Mouse (Mus musculus) neural tube, embryonic 14.5 days (tissue): ENCODE data around the gene Csnk1g2. TPM values are rescaled to one million over a fixed set of nuclear protein-coding genes. Genes with fewer than 3 reads are reported as not detected.

Experiments
- ATAC-seq: fragments of 200-750 bp; cut with Nextera tagmentation; 2 replicates; pipeline ENCODE4 v1.8.0; 2017; ENCODE audit warnings: low read depth, mild to moderate bottlenecking, moderate TSS enrichment, moderate library complexity
- H3K27ac ChIP-seq: fragments of 300-500 bp; sonication (generic); 2 replicates; pipeline ENCODE4 v1.5.1; 2014; ENCODE audit warnings: low read depth, mild to moderate bottlenecking, control low read depth, low read length, moderate library complexity, mixed read lengths
- H3K27me3 ChIP-seq: fragments of 300-500 bp; sonication (generic); 2 replicates; pipeline ENCODE4 v1.6.1; 2014; ENCODE audit warnings: low read length; ENCODE audit not compliant: control insufficient read depth, insufficient read depth
- H3K36me3 ChIP-seq: fragments of 300-500 bp; sonication (generic); 2 replicates; pipeline ENCODE4 v1.6.1; 2014; ENCODE audit warnings: low read length, mixed read lengths; ENCODE audit not compliant: control insufficient read depth, insufficient read depth
- H3K4me1 ChIP-seq: fragments of 300-500 bp; sonication (generic); 2 replicates; pipeline ENCODE4 v1.6.1; 2014; ENCODE audit warnings: low read length; ENCODE audit not compliant: control insufficient read depth, insufficient read depth
- H3K4me2 ChIP-seq: fragments of 300-500 bp; sonication (generic); 2 replicates; pipeline ENCODE4 v1.6.1; 2014; ENCODE audit warnings: mild to moderate bottlenecking, low read depth, low read length, control low read depth
- H3K4me3 ChIP-seq: fragments of 300-500 bp; sonication (generic); 2 replicates; pipeline ENCODE4 v1.5.1; 2014; ENCODE audit warnings: low read depth, low read length, control low read depth, mixed read lengths
- H3K9ac ChIP-seq: fragments of 300-500 bp; sonication (generic); replicated peaks from 2 replicates; pipeline ENCODE4 v1.6.1; 2014; ENCODE audit warnings: low read depth, mild to moderate bottlenecking, control low read depth, low read length, mixed read lengths
- H3K9me3 ChIP-seq: fragments of 300-500 bp; sonication (generic); 2 replicates; pipeline ENCODE4 v1.6.1; 2016; ENCODE audit warnings: low read length; ENCODE audit not compliant: control insufficient read depth
- WGBS: fragments of 180-500 bp; shearing (Covaris S2); extraction: QIAGEN DNeasy Blood & Tissue Kit; methylation state at CpG from one replicate; pipeline ENCODE4 v1.1.7; 2014; 5-methylcytosine and 5-hydroxymethylcytosine counted together
- polyA plus RNA-seq: library from polyadenylated mRNA; unstranded; fragments of >200 nt; fragmentation: Nextera tagmentation; extraction: Ambion mirVana; gene quantifications from 2 replicates; pipeline ENCODE4 v1.2.1, GENCODE M21; 2014

Gene Csnk1g2
- polyA plus RNA-seq, 1 experiment from 2014 or later, result 50.3 TPM

- Histone ChIP-seq H3K9ac (no peak overlapping the region), H3K27ac (no peak overlapping the region), H3K4me1 (peaks cover 23% of the 10 kb centered on the region), H3K36me3 (peaks cover 14% of the 10 kb centered on the region), H3K4me3 (no peak overlapping the region), H3K4me2 (no peak overlapping the region), H3K9me3 (no peaks in the 10 kb centered on the region), H3K27me3 (no peaks in the 10 kb centered on the region)
- WGBS, result 37% methylated on average over 8 of the region's 8 CpGs
- ATAC-seq, result no peak
Observed at GRCm38 (mm10) chr10:80619465-80620244, 3.0 kb upstream of the Csnk1g2 start.

- ATAC-seq, result no peak
- WGBS, result 84% methylated on average over 9 of the region's 9 CpGs
- no peaks in the 10 kb centered on the region for H3K27me3 ChIP-seq
- H3K4me2 ChIP-seq, result no peak overlapping the region
- H3K4me3 ChIP-seq, result no peak overlapping the region
- no peak overlapping the region for H3K9ac ChIP-seq
- H3K9me3 ChIP-seq, result no peaks in the 10 kb centered on the region
- peaks cover 7% of the 10 kb centered on the region; the same call in 1 of the 2 replicates for H3K36me3 ChIP-seq
- H3K27ac ChIP-seq, result no peak overlapping the region
- H3K4me1 ChIP-seq, result peaks cover 29% of the 10 kb centered on the region
Observed at GRCm38 (mm10) chr10:80620365-80620764, 2.3 kb upstream of the Csnk1g2 start.

GRCm38 (mm10) chr10:80620796-80621689 is 1.6 kb upstream of the Csnk1g2 start:
- Histone ChIP-seq H3K4me1 (peaks cover 29% of the 10 kb centered on the region), H3K4me2 (peak overlapping the region; percentile 70), H3K9me3 (no peaks in the 10 kb centered on the region), H3K27me3 (no peaks in the 10 kb centered on the region), H3K36me3 (peaks cover under 1% of the 10 kb centered on the region; the same call in 1 of the 2 replicates), H3K27ac (peak overlapping the region; percentile 95), H3K9ac (peak overlapping the region; percentile 57), H3K4me3 (peak overlapping the region; percentile 80)
- 51% methylated on average over 16 of the region's 16 CpGs for WGBS
- no peak for ATAC-seq

GRCm38 (mm10) chr10:80621690-80621939 is 1.0 kb upstream of the Csnk1g2 start:
- H3K4me1 ChIP-seq, result peaks cover 29% of the 10 kb centered on the region
- H3K9ac ChIP-seq, result peak overlapping the region; percentile 57
- no peaks in the 10 kb centered on the region for H3K9me3 ChIP-seq
- no peaks in the 10 kb centered on the region for H3K36me3 ChIP-seq
- peak overlapping the region; percentile 80 for H3K4me3 ChIP-seq
- peak overlapping the region; percentile 95 for H3K27ac ChIP-seq
- 2% methylated on average over 9 of the region's 9 CpGs for WGBS
- peak overlapping the region; percentile 70 for H3K4me2 ChIP-seq
- no peaks in the 10 kb centered on the region for H3K27me3 ChIP-seq
- ATAC-seq, result no peak

GRCm38 (mm10) chr10:80621940-80622660 is 538 bp upstream of the Csnk1g2 start:
- Histone ChIP-seq H3K9ac (peak overlapping the region; percentile 86), H3K36me3 (no peaks in the 10 kb centered on the region), H3K4me3 (peak overlapping the region; percentile 80), H3K4me2 (peak overlapping the region; percentile 70), H3K27me3 (no peaks in the 10 kb centered on the region), H3K4me1 (peaks cover 29% of the 10 kb centered on the region), H3K27ac (peak overlapping the region; percentile 95), H3K9me3 (no peaks in the 10 kb centered on the region)
- ATAC-seq, result peak; percentile 94
- under 1% methylated on average over 64 of the region's 64 CpGs for WGBS

GRCm38 (mm10) chr10:80623457-80624191 is 986 bp downstream of the Csnk1g2 start:
- 18% methylated on average over 15 of the region's 15 CpGs for WGBS

GRCm38 (mm10) chr10:80625764-80626163 is 3.1 kb downstream of the Csnk1g2 start:
- 94% methylated on average over 4 of the region's 4 CpGs for WGBS
- H3K9ac ChIP-seq, result no peak overlapping the region
- no peak for ATAC-seq
- no peaks in the 10 kb centered on the region for H3K36me3 ChIP-seq
- no peak overlapping the region for H3K4me2 ChIP-seq
- no peak overlapping the region for H3K4me3 ChIP-seq
- no peaks in the 10 kb centered on the region for H3K27me3 ChIP-seq
- no peak overlapping the region for H3K27ac ChIP-seq
- H3K9me3 ChIP-seq, result no peaks in the 10 kb centered on the region
- H3K4me1 ChIP-seq, result peaks cover 33% of the 10 kb centered on the region

More at GRCm38 (mm10) chr10:80623457-80624191, 986 bp downstream of the Csnk1g2 start:
- peak overlapping the region; percentile 86 for H3K9ac ChIP-seq
- no peaks in the 10 kb centered on the region for H3K27me3 ChIP-seq
- peak overlapping the region; percentile 99 for H3K4me2 ChIP-seq
- H3K4me1 ChIP-seq, result peaks cover 30% of the 10 kb centered on the region
- no peaks in the 10 kb centered on the region for H3K36me3 ChIP-seq
- H3K27ac ChIP-seq, result peak overlapping the region; percentile 83
- no peaks in the 10 kb centered on the region for H3K9me3 ChIP-seq
- peak overlapping the region; percentile 80 for H3K4me3 ChIP-seq
- no peak for ATAC-seq

GRCm38 (mm10) chr10:80627685-80628084 is 5.0 kb downstream of the Csnk1g2 start:
- WGBS, result 75% methylated on average over 2 of the region's 2 CpGs
- Histone ChIP-seq H3K36me3 (no peaks in the 10 kb centered on the region), H3K27ac (no peak overlapping the region), H3K4me1 (peaks cover 27% of the 10 kb centered on the region), H3K9ac (no peak overlapping the region), H3K9me3 (no peaks in the 10 kb centered on the region), H3K4me3 (no peak overlapping the region), H3K27me3 (no peaks in the 10 kb centered on the region), H3K4me2 (no peak overlapping the region)
- ATAC-seq, result no peak
